Mouse (Mus musculus) hindbrain, embryonic 13.5 days (tissue): ENCODE measurements around the gene Bcl2l10. TPM values are rescaled to one million over a fixed set of nuclear protein-coding genes. Genes with fewer than 3 reads are reported as not detected.

Experiments used
- ATAC-seq: fragments of 200-750 bp; cut with Nextera tagmentation; 2 replicates; pipeline ENCODE4 v1.8.0; 2017; ENCODE audit warnings: moderate TSS enrichment; ENCODE audit not compliant: low FRiP score
- H3K27ac ChIP-seq: fragments of 300-500 bp; sonication (generic); 2 replicates; pipeline ENCODE4 v1.5.1; 2015; ENCODE audit warnings: inconsistent platforms, mild to moderate bottlenecking, moderate library complexity
- H3K27me3 ChIP-seq: fragments of 300-500 bp; sonication (generic); 2 replicates; pipeline ENCODE4 v1.6.1; 2015; ENCODE audit warnings: mild to moderate bottlenecking, inconsistent platforms
- H3K36me3 ChIP-seq: fragments of 300-500 bp; sonication (generic); 2 replicates; pipeline ENCODE4 v1.6.1; 2015; ENCODE audit warnings: mild to moderate bottlenecking, inconsistent platforms
- H3K4me1 ChIP-seq: fragments of 300-500 bp; sonication (generic); replicated peaks from 2 replicates; pipeline ENCODE4 v1.6.1; 2015; ENCODE audit warnings: inconsistent platforms
- H3K4me2 ChIP-seq: fragments of 300-500 bp; sonication (generic); 2 replicates; pipeline ENCODE4 v1.6.1; 2015; ENCODE audit warnings: inconsistent platforms, mild to moderate bottlenecking, moderate library complexity
- H3K4me3 ChIP-seq: fragments of 300-500 bp; sonication (generic); 2 replicates; pipeline ENCODE4 v1.5.1; 2015; ENCODE audit warnings: mild to moderate bottlenecking, inconsistent platforms
- H3K9ac ChIP-seq: fragments of 300-500 bp; sonication (generic); 2 replicates; pipeline ENCODE4 v1.6.1; 2015; ENCODE audit warnings: mild to moderate bottlenecking, inconsistent platforms
- H3K9me3 ChIP-seq: fragments of 300-500 bp; sonication (generic); 2 replicates; pipeline ENCODE4 v1.6.1; 2016; ENCODE audit warnings: inconsistent platforms
- whole genome bisulfite sequencing: fragments of 180-500 bp; shearing (Covaris S2); methylation state at CpG from one replicate; pipeline ENCODE4 v1.1.7; 2015; 5-methylcytosine and 5-hydroxymethylcytosine counted together
- polyA plus RNA-seq: library from polyadenylated mRNA; unstranded; fragments of >200 nt; fragmentation: Nextera tagmentation; extraction: Ambion mirVana; gene quantifications from 2 replicates; pipeline ENCODE4 v1.2.1, GENCODE M21; 2015

Gene Bcl2l10
- polyA plus RNA-seq, 1 experiment from 2014 or later, result not detected

DNA sequence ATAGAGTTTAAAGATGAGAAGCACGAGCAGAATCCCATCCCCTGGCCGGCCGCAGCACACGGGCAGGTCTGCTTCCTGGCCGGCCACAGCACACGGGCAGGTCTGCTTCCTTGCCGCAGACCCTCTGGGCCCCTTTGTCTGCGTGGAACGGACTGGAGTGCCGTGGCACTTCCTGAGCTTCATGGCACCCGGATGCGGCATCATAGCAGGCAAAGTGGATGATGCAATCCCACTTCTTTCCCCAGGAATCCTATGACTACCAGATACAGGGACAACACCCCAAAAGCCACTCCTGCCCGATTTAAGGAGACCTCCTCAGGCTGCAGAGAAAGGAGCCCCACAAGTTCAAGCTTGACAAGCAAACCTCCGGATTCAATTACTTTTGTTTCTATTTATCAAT, 35.3 kb downstream of the Bcl2l10 start:
- ATAC-seq, result no peak
- 89% methylated on average over 14 of the region's 14 CpGs for WGBS
- H3K4me1 ChIP-seq, result no peaks in the 10 kb centered on the region
- peaks cover 19% of the 10 kb centered on the region for H3K36me3 ChIP-seq
- no peak overlapping the region for H3K4me3 ChIP-seq
- no peak overlapping the region for H3K9ac ChIP-seq
- no peak overlapping the region for H3K27ac ChIP-seq
- no peaks in the 10 kb centered on the region for H3K27me3 ChIP-seq
- H3K4me2 ChIP-seq, result no peak overlapping the region
- H3K9me3 ChIP-seq, result no peaks in the 10 kb centered on the region

GRCm38 (mm10) chr9:75383785-75384184, 36.2 kb downstream of the Bcl2l10 start:
- WGBS, result 85% methylated on average over 9 of the region's 9 CpGs
- Histone ChIP-seq H3K9me3 (no peaks in the 10 kb centered on the region), H3K9ac (no peak overlapping the region), H3K36me3 (peaks cover 25% of the 10 kb centered on the region), H3K4me1 (no peaks in the 10 kb centered on the region), H3K27me3 (no peaks in the 10 kb centered on the region), H3K27ac (no peak overlapping the region), H3K4me3 (no peak overlapping the region), H3K4me2 (no peak overlapping the region)
- ATAC-seq, result no peak

DNA sequence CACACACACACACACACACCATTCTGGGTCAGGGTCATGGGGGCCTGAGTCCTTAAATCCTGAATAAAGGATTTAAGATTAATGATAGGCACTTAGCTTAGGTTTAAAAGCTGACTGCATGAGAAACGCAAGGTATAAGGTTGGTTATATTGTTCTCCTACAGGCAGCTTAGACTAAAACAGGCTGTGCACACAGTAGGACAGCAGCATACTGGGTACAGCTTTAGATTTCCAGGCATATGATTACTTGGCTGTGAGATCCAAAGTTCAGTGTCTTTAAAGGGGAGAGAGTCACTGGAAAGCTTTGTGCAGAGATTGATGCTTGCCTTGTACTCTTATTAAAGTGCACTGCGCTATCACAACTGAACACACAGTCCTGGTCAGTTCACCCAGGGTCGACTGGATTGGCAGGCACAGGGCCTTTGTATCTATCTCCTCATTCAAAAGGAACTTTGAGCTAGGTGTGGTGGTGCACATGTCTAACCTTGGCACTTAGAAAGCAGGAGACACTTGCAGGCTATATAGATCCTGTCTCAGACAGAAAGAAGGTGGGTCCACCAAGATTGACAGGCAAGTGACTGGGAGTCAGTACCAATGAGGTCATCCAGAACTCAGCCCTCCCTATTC, 36.9 kb downstream of the Bcl2l10 start:
- Histone ChIP-seq H3K4me1 (no peaks in the 10 kb centered on the region), H3K9ac (no peak overlapping the region), H3K9me3 (no peaks in the 10 kb centered on the region), H3K27ac (no peak overlapping the region), H3K36me3 (peaks cover 31% of the 10 kb centered on the region), H3K4me3 (no peak overlapping the region), H3K4me2 (no peak overlapping the region), H3K27me3 (no peaks in the 10 kb centered on the region)
- ATAC-seq, result no peak
- WGBS, result 83% methylated on average over 3 of the region's 3 CpGs

DNA sequence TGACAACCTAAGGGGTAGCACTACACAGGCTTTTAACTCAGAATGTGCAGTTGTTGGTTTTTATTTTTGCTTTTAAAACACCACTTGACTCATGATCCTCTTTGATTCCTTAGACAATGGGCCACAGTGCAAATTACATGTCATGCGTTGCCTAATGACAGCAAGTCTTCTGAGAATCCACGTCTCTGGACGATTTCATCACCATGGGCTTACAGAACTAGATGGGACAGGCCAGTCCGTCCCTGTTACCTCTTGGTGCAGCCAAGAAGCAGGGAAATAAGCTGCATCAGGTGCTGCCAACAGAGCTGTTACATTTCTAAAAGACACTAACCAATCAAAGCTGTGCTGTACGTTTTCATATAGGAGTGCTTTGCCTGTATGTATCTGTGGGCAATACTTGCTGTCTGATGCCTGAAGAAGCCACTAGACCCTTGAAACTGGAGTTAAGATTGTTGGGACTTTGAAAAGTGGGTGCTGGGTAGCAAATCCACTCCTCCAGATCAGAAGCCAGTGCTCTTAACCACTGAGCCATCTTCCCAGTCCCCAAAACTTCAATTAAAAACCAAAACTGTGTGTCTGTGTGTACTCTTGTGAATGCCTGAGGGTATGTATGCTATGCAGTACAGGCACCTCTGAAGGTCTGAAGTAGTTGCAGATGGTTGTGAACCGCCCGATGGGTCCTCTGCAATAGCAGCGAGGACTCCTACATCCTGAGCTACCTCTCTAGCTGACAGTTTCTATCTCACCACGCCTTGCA, 37.8 kb downstream of the Bcl2l10 start:
- 85% methylated on average over 9 of the region's 9 CpGs for WGBS

DNA sequence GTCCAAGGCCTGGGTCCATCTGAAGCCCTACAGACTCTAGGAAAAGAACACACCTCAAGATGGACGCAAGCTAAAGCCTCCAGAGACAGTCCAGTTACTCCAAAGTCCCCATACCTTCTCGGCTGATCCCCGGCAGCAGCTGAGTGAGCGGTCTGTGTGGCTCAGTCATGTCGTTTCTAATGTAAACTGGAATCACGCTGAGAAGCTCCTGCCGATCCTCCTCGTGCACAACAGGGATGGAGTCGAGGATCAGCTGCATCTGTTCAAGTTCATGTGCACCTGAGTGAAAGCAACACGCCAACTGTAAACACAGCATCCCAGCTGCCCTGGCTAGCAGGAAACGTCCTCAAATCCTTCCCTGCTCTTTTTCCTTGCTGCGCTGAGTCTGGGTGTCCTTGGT, 45.7 kb downstream of the Bcl2l10 start:
- 75% methylated on average over 12 of the region's 12 CpGs for WGBS
- no peak overlapping the region for H3K4me2 ChIP-seq
- H3K36me3 ChIP-seq, result peaks cover 91% of the 10 kb centered on the region
- H3K4me3 ChIP-seq, result no peak overlapping the region
- H3K27me3 ChIP-seq, result no peaks in the 10 kb centered on the region
- ATAC-seq, result no peak
- no peaks in the 10 kb centered on the region for H3K9me3 ChIP-seq
- H3K27ac ChIP-seq, result no peak overlapping the region
- H3K9ac ChIP-seq, result no peak overlapping the region
- H3K4me1 ChIP-seq, result 0 out of 2 replicates have a peak, but pooled peaks cover 2% of the 10 kb centered on the region

More for the DNA sequence above, 37.8 kb downstream of the Bcl2l10 start:
- no peak overlapping the region for H3K9ac ChIP-seq
- H3K4me3 ChIP-seq, result no peak overlapping the region
- no peaks in the 10 kb centered on the region for H3K9me3 ChIP-seq
- H3K36me3 ChIP-seq, result peaks cover 39% of the 10 kb centered on the region
- H3K4me2 ChIP-seq, result no peak overlapping the region
- no peak overlapping the region for H3K27ac ChIP-seq
- H3K27me3 ChIP-seq, result no peaks in the 10 kb centered on the region
- no peak for ATAC-seq
- no peaks in the 10 kb centered on the region for H3K4me1 ChIP-seq

DNA sequence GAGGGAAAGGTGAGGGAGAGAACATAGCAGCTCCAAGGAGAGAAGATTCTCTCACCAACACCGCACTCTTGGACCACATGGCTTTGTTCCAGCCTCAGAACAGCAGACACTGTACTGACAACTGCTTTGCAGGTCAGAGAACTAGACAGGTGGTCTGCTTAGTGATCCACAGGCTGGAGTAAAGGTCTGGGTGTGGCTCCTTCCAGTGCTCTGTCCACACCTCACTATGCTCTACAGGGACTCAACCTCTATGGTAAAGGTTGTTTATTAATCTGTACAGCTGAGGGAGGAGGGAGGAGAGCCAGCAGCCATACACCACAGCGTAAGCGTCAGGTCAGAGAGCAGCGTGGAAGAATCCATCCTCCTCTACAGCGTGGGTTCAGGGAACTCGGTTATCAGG, 48.4 kb downstream of the Bcl2l10 start:
- Histone ChIP-seq H3K27ac (no peak overlapping the region), H3K9me3 (no peaks in the 10 kb centered on the region), H3K9ac (no peak overlapping the region), H3K4me1 (peaks cover 10% of the 10 kb centered on the region), H3K27me3 (no peaks in the 10 kb centered on the region), H3K36me3 (peaks cover 66% of the 10 kb centered on the region), H3K4me3 (no peak overlapping the region), H3K4me2 (no peak overlapping the region)
- ATAC-seq, result no peak
- WGBS, result 93% methylated on average over 6 of the region's 6 CpGs

- no peaks in the 10 kb centered on the region for H3K9me3 ChIP-seq
- WGBS, result 96% methylated on average over 4 of the region's 4 CpGs
- H3K27ac ChIP-seq, result no peak overlapping the region
- H3K27me3 ChIP-seq, result no peaks in the 10 kb centered on the region
- no peak overlapping the region for H3K9ac ChIP-seq
- no peak overlapping the region for H3K4me3 ChIP-seq
- no peak overlapping the region for H3K4me2 ChIP-seq
- peaks cover 37% of the 10 kb centered on the region for H3K36me3 ChIP-seq
- H3K4me1 ChIP-seq, result peaks cover 41% of the 10 kb centered on the region
- no peak for ATAC-seq
Observed at GRCm38 (mm10) chr9:75399069-75399468, 51.5 kb downstream of the Bcl2l10 start.

GRCm38 (mm10) chr9:75400639-75401038, 53.1 kb downstream of the Bcl2l10 start:
- no peak for ATAC-seq
- Histone ChIP-seq H3K9me3 (no peaks in the 10 kb centered on the region), H3K4me3 (no peak overlapping the region), H3K4me2 (no peak overlapping the region), H3K9ac (peak overlapping the region; percentile 11; the same call in 1 of the 2 replicates), H3K27me3 (no peaks in the 10 kb centered on the region), H3K27ac (0 out of 2 replicates have a peak overlapping the region, but pooled peaks have one; percentile 4), H3K4me1 (peaks cover 55% of the 10 kb centered on the region), H3K36me3 (peaks cover 23% of the 10 kb centered on the region)
- 77% methylated on average over 5 of the region's 5 CpGs for WGBS

Other genes starting within 250 kb of the Bcl2l10 start
- 0.36 and 0.42 TPM in 2 replicates for gene Myo5c, start 115.7 kb upstream of the Bcl2l10 start, polyA plus RNA-seq
- 58.3 and 60.5 TPM in 2 replicates for gene Gnb5, start 41.5 kb upstream of the Bcl2l10 start, polyA plus RNA-seq
- gene Mapk6, start 62.2 kb downstream of the Bcl2l10 start, polyA plus RNA-seq, result 178 and 184 TPM in 2 replicates
- gene Leo1, start 93.8 kb downstream of the Bcl2l10 start, polyA plus RNA-seq, result 43.3 and 44.5 TPM in 2 replicates
- 82.3 and 85.3 TPM in 2 replicates for gene Tmod3, start 211.9 kb downstream of the Bcl2l10 start, polyA plus RNA-seq